Mouse (Mus musculus) MEL (cell line): ENCODE results near the gene Gpam. TPM values are rescaled to one million over a fixed set of nuclear protein-coding genes. Genes with fewer than 3 reads are reported as not detected.
A peak's percentile ranks its signal among the peaks of the same experiment; 100 is the strongest.

Experiments
- DNase-seq: peaks from one replicate; pipeline ENCODE4 v3.0.0; 2011; ENCODE audit warnings: low read depth, low spot score
- H3K27ac ChIP-seq: 2 replicates; pipeline ENCODE4 v1.5.1; 2012; ENCODE audit warnings: low read depth, mild to moderate bottlenecking, control low read depth, low read length, moderate library complexity; ENCODE audit not compliant: control insufficient read depth
- H3K27me3 ChIP-seq, 2 experiments: fragments of 150-350 bp in 1 of 2; sonication (generic) in 1 of 2; 2 replicates each; pipeline ENCODE4 v1.6.1; 2012; ENCODE audit warnings: low read length in 2 of 2, mild to moderate bottlenecking in 2 of 2, improper control_type of control experiment in 1 of 2, moderate library complexity in 1 of 2; ENCODE audit not compliant: insufficient read depth in 2 of 2, control insufficient read depth in 1 of 2
- H3K36me3 ChIP-seq, 2 experiments: 2 replicates each; pipeline ENCODE4 v1.6.1; 2012 to 2014; ENCODE audit warnings: low read length in 2 of 2, improper control_type of control experiment in 1 of 2, inconsistent platforms in 1 of 2, mild to moderate bottlenecking in 1 of 2; ENCODE audit not compliant: insufficient read depth in 2 of 2, control insufficient read depth in 1 of 2
- H3K4me1 ChIP-seq, 2 experiments: fragments of 150-350 bp in 1 of 2; sonication (generic) in 1 of 2; 2 replicates each; pipeline ENCODE4 v1.6.1; 2012; ENCODE audit warnings: low read length in 2 of 2, improper control_type of control experiment in 1 of 2, mild to moderate bottlenecking in 1 of 2; ENCODE audit not compliant: insufficient read depth in 2 of 2, control insufficient read depth in 1 of 2
- H3K4me3 ChIP-seq, 2 experiments: fragments of 150-350 bp in 1 of 2; sonication (generic) in 1 of 2; 2 replicates each; pipeline ENCODE4 v1.5.1; 2012; ENCODE audit warnings: low read depth in 2 of 2, low read length in 2 of 2, mild to moderate bottlenecking in 2 of 2, moderate library complexity in 2 of 2, control low read depth in 1 of 2, improper control_type of control experiment in 1 of 2; ENCODE audit not compliant: control insufficient read depth in 1 of 2, insufficient read depth in 1 of 2
- H3K79me2 ChIP-seq: 2 replicates; pipeline ENCODE4 v1.6.1; 2012; ENCODE audit warnings: mild to moderate bottlenecking, low read length, moderate library complexity; ENCODE audit not compliant: control insufficient read depth, poor library complexity, insufficient read depth
- H3K9ac ChIP-seq: 2 replicates; pipeline ENCODE4 v1.6.1; 2012; ENCODE audit warnings: low read depth, mild to moderate bottlenecking, control low read depth, low read length, moderate library complexity; ENCODE audit not compliant: control insufficient read depth, poor library complexity, severe bottlenecking
- H3K9me3 ChIP-seq: fragments of 150-350 bp; sonication (generic); replicated peaks from 2 replicates; pipeline ENCODE4 v1.6.1; 2012; ENCODE audit warnings: mild to moderate bottlenecking, low read length, improper control_type of control experiment, moderate library complexity; ENCODE audit not compliant: insufficient read depth
- BHLHE40 ChIP-seq: IDR thresholded peaks from 2 replicates; pipeline ENCODE4 v1.6.1; 2012; ENCODE audit warnings: low read depth, mild to moderate bottlenecking, inconsistent platforms, low read length, improper control_type of control experiment, borderline replicate concordance
- EP300 ChIP-seq, 2 experiments: IDR thresholded peaks; 2 replicates each; pipeline ENCODE4 v1.6.1; 2011; ENCODE audit warnings: improper control_type of control experiment in 2 of 2, low read length in 2 of 2, low read depth in 1 of 2, mild to moderate bottlenecking in 1 of 2
- ETS1 ChIP-seq: IDR thresholded peaks from 2 replicates; pipeline ENCODE4 v1.6.1; 2012; ENCODE audit warnings: low read depth, mild to moderate bottlenecking, inconsistent platforms, low read length, improper control_type of control experiment, moderate library complexity
- GABPA ChIP-seq: IDR thresholded peaks from 2 replicates; pipeline ENCODE4 v1.6.1; 2012; ENCODE audit warnings: low read depth, mild to moderate bottlenecking, inconsistent platforms, low read length, improper control_type of control experiment, moderate library complexity
- GATA1 ChIP-seq: IDR thresholded peaks from 2 replicates; pipeline ENCODE4 v1.6.1; 2011; ENCODE audit warnings: low read depth, low read length, improper control_type of control experiment
- HCFC1 ChIP-seq: IDR thresholded peaks from 2 replicates; pipeline ENCODE4 v1.6.1; 2012; ENCODE audit warnings: low read depth, mild to moderate bottlenecking, inconsistent platforms, low read length, improper control_type of control experiment, moderate library complexity
- MAX ChIP-seq: IDR thresholded peaks from 2 replicates; pipeline ENCODE4 v1.6.1; 2011; ENCODE audit warnings: low read length, improper control_type of control experiment
- MAZ ChIP-seq: IDR thresholded peaks from 2 replicates; pipeline ENCODE4 v1.6.1; 2012; ENCODE audit warnings: low read depth, mild to moderate bottlenecking, inconsistent platforms, low read length, improper control_type of control experiment
- MEF2A ChIP-seq: IDR thresholded peaks from 2 replicates; pipeline ENCODE4 v1.6.1; 2014; ENCODE audit warnings: low read depth, mild to moderate bottlenecking, inconsistent platforms, low read length, improper control_type of control experiment; ENCODE audit not compliant: poor library complexity, insufficient replicate concordance, severe bottlenecking; ENCODE audit errors: extremely low read depth
- MYB ChIP-seq: IDR thresholded peaks from 2 replicates; pipeline ENCODE4 v1.6.1; 2011; ENCODE audit warnings: mild to moderate bottlenecking, low read depth, low read length, improper control_type of control experiment
- MYC ChIP-seq: IDR thresholded peaks from 2 replicates; pipeline ENCODE4 v1.6.1; 2011; ENCODE audit warnings: low read depth, mild to moderate bottlenecking, low read length, improper control_type of control experiment, moderate library complexity
- NELFE ChIP-seq: IDR thresholded peaks from 2 replicates; pipeline ENCODE4 v1.6.1; 2011; ENCODE audit warnings: low read depth, low read length, improper control_type of control experiment
- NRF1 ChIP-seq: IDR thresholded peaks from 2 replicates; pipeline ENCODE4 v1.6.1; 2014; ENCODE audit warnings: low read depth, mild to moderate bottlenecking, inconsistent platforms, low read length, improper control_type of control experiment, moderate library complexity; ENCODE audit not compliant: poor library complexity, insufficient read depth, severe bottlenecking
- POLR2A ChIP-seq, 2 experiments: IDR thresholded peaks; 2 replicates each; pipeline ENCODE4 v1.6.1; 2011 to 2012; ENCODE audit warnings: low read length in 2 of 2, mild to moderate bottlenecking in 2 of 2, control low read depth in 1 of 2, improper control_type of control experiment in 1 of 2, low read depth in 1 of 2, moderate library complexity in 1 of 2; ENCODE audit not compliant: control insufficient read depth in 1 of 2, insufficient read depth in 1 of 2, poor library complexity in 1 of 2
- POLR2AphosphoS2 ChIP-seq: IDR thresholded peaks from 2 replicates; pipeline ENCODE4 v1.6.1; 2011; ENCODE audit warnings: low read length, improper control_type of control experiment
- RCOR1 ChIP-seq: IDR thresholded peaks from 2 replicates; pipeline ENCODE4 v1.6.1; 2012; ENCODE audit warnings: low read depth, mild to moderate bottlenecking, inconsistent platforms, low read length, improper control_type of control experiment
- SIN3A ChIP-seq: IDR thresholded peaks from 2 replicates; pipeline ENCODE4 v1.6.1; 2012; ENCODE audit warnings: low read length, improper control_type of control experiment, inconsistent platforms
- SMC3 ChIP-seq: IDR thresholded peaks from 2 replicates; pipeline ENCODE4 v1.6.1; 2011; ENCODE audit warnings: low read depth, low read length, improper control_type of control experiment
- TAL1 ChIP-seq: IDR thresholded peaks from 2 replicates; pipeline ENCODE4 v1.6.1; 2012; ENCODE audit warnings: mild to moderate bottlenecking, inconsistent platforms, low read length, moderate library complexity, mixed read lengths
- TCF12 ChIP-seq: IDR thresholded peaks from 2 replicates; pipeline ENCODE4 v1.6.1; 2014; ENCODE audit warnings: low read depth, mild to moderate bottlenecking, inconsistent platforms, low read length, improper control_type of control experiment, moderate library complexity
- UBTF ChIP-seq: IDR thresholded peaks from 2 replicates; pipeline ENCODE4 v1.6.1; 2012; ENCODE audit warnings: low read depth, mild to moderate bottlenecking, inconsistent platforms, low read length, improper control_type of control experiment, moderate library complexity, borderline replicate concordance; ENCODE audit not compliant: insufficient read depth
- USF1 ChIP-seq: IDR thresholded peaks from 2 replicates; pipeline ENCODE4 v1.6.1; 2014; ENCODE audit warnings: low read depth, mild to moderate bottlenecking, inconsistent platforms, low read length, improper control_type of control experiment, moderate library complexity
- USF2 ChIP-seq, 2 experiments: IDR thresholded peaks; 2 replicates each; pipeline ENCODE4 v1.6.1; 2011 to 2012; ENCODE audit warnings: improper control_type of control experiment in 2 of 2, low read length in 2 of 2, borderline replicate concordance in 1 of 2, inconsistent platforms in 1 of 2, low read depth in 1 of 2, mild to moderate bottlenecking in 1 of 2; ENCODE audit not compliant: insufficient read depth in 1 of 2
- ZC3H11A ChIP-seq: IDR thresholded peaks from 2 replicates; pipeline ENCODE4 v1.6.1; 2012; ENCODE audit warnings: low read depth, mild to moderate bottlenecking, inconsistent platforms, low read length, improper control_type of control experiment
- ZMIZ1 ChIP-seq: IDR thresholded peaks from 2 replicates; pipeline ENCODE4 v1.6.1; 2012; ENCODE audit warnings: low read depth, mild to moderate bottlenecking, inconsistent platforms, low read length, improper control_type of control experiment, moderate library complexity
- ZNF384 ChIP-seq: IDR thresholded peaks from 2 replicates; pipeline ENCODE4 v1.6.1; 2012; ENCODE audit warnings: low read depth, mild to moderate bottlenecking, inconsistent platforms, low read length, improper control_type of control experiment
- polyA plus RNA-seq, 2 experiments: library from polyadenylated mRNA; stranded (reverse) in 1 of 2; unstranded in 1 of 2; fragments of >175 nt in 1 of 2; fragments of >200 nt in 1 of 2; gene quantifications; 2 replicates each; pipeline versions ENCODE4 v1.2.1 to v1.2.4; 2012; ENCODE audit warnings: low replicate concordance in 2 of 2, low read depth in 1 of 2; ENCODE audit not compliant: insufficient read length in 2 of 2, insufficient read depth in 1 of 2, missing spikeins in 1 of 2
- total RNA-seq: library from RNA; depleted of rRNA; stranded (reverse); fragments of 300-350 nt; gene quantifications from 2 replicates; pipeline ENCODE4 v1.2.3, GENCODE M21; 2012

Gpam gene
- total and polyA plus RNA-seq, 3 experiments: 26.2 to 327 (median 37.1) TPM

- Histone ChIP-seq H3K4me3 (no peak overlapping the region), H3K36me3 (peaks cover 8 to 10% of the 10 kb centered on the region in 2 experiments), H3K9me3 (no peaks in the 10 kb centered on the region), H3K79me2 (no peaks in the 10 kb centered on the region; the same call in 1 of the 2 replicates), H3K27ac (no peak overlapping the region), H3K9ac (no peak overlapping the region), H3K4me1 (peaks cover 5 to 9% of the 10 kb centered on the region in 2 experiments), H3K27me3 (no peaks in the 10 kb centered on the region)
- TF ChIP-seq GATA1 (peak; percentile 13; the same call in 1 of the 2 replicates), BHLHE40 (no peak)
- no peak for DNase-seq
These were observed 35.2 kb downstream of the Gpam start for GRCm38 (mm10) chr19:55091602-55092413.

GRCm38 (mm10) chr19:55090885-55091284 is 36.2 kb downstream of the Gpam start:
- no peaks in the 10 kb centered on the region; the same call in 1 of the 2 replicates for H3K79me2 ChIP-seq
- no peak overlapping the region for H3K27ac ChIP-seq

GRCm38 (mm10) chr19:55090142-55090541 is 36.9 kb downstream of the Gpam start:
- Histone ChIP-seq H3K4me3 (no peak overlapping the region), H3K36me3 (peaks cover 8 to 26% of the 10 kb centered on the region in 2 experiments), H3K4me1 (peaks cover 12 to 23% of the 10 kb centered on the region in 2 experiments), H3K9me3 (no peaks in the 10 kb centered on the region), H3K9ac (no peak overlapping the region), H3K27me3 (no peaks in the 10 kb centered on the region), H3K27ac (no peak overlapping the region), H3K79me2 (no peaks in the 10 kb centered on the region; the same call in 1 of the 2 replicates)
- DNase-seq: no peak
- TF ChIP-seq EP300 (IDR thresholded peaks at IDR 0.05; ENCODE audit: low read depth in 1 of 2, low read length in 2 of 2) (peak; percentile 18 to 46; a peak in 2 of 4 replicates), MEF2A (no peak), USF1 (peak; percentile 71), NRF1 (no peak), SMC3 (no peak), MAZ (0 out of 2 replicates have a peak, but pooled peaks have one; percentile 37), ZMIZ1 (no peak), NELFE (no peak), MYC (no peak), BHLHE40 (no peak), ZNF384 (no peak), HCFC1 (no peak), USF2 (IDR thresholded peaks at IDR 0.05; ENCODE audit: borderline replicate concordance in 1 of 2, insufficient read depth in 1 of 2, low read depth in 1 of 2, low read length in 2 of 2) (0 out of 4 replicates have a peak, but pooled peaks of 1 of the 2 experiments have one; percentile 17), UBTF (no peak)

More at GRCm38 (mm10) chr19:55090885-55091284, 36.2 kb downstream of the Gpam start:
- Histone ChIP-seq H3K4me1 (peaks cover 9 to 18% of the 10 kb centered on the region in 2 experiments), H3K27me3 (no peaks in the 10 kb centered on the region), H3K9me3 (no peaks in the 10 kb centered on the region), H3K9ac (no peak overlapping the region), H3K4me3 (no peak overlapping the region), H3K36me3 (peaks cover 8 to 19% of the 10 kb centered on the region in 2 experiments)
- no peak for TF ChIP-seq POLR2AphosphoS2
- TF ChIP-seq MAZ: no peak
- no peak for TF ChIP-seq ZC3H11A
- TF ChIP-seq MEF2A: no peak
- no peak for TF ChIP-seq ZNF384
- no peak for TF ChIP-seq HCFC1
- no peak for TF ChIP-seq NRF1
- no peak for TF ChIP-seq GABPA
- TF ChIP-seq TAL1: no peak
- no peak for TF ChIP-seq POLR2A (IDR thresholded peaks at IDR 0.05; ENCODE audit: control insufficient read depth in 1 of 2, insufficient read depth in 1 of 2, low read depth in 1 of 2, low read length in 2 of 2, poor library complexity in 1 of 2)
- TF ChIP-seq MYB: no peak
- TF ChIP-seq ETS1: no peak
- TF ChIP-seq RCOR1: no peak
- TF ChIP-seq EP300 (IDR thresholded peaks at IDR 0.05; ENCODE audit: low read depth in 1 of 2, low read length in 2 of 2): no peak
- no peak for TF ChIP-seq GATA1
- TF ChIP-seq SIN3A: no peak
- no peak for TF ChIP-seq TCF12
- no peak for TF ChIP-seq SMC3
- no peak for TF ChIP-seq ZMIZ1
- TF ChIP-seq MAX: no peak
- DNase-seq: no peak
